Mouse (Mus musculus): ENCODE data around the gene Gpatch4.

Gene Gpatch4

GRCm38 (mm10) chr3:88101736-88102135 lies 58.8 kb downstream of the Gpatch4 start:
- DNase-seq, result no peak

- DNase-seq, result no peak
These were observed 59.3 kb downstream of the Gpatch4 start for GRCm38 (mm10) chr3:88102196-88102595.

GRCm38 (mm10) chr3:88102611-88103010 lies 59.7 kb downstream of the Gpatch4 start:
- DNase-seq, result no peak
